In genomic region chr1:74014538-74015327, GRCm38 (mm10) we compare ENCODE assay signal across 10 mouse cellular contexts.
DNase-seq lines count a peak whose midpoint lies in the region; ATAC-seq and TF ChIP-seq lines count a peak whose summit lies in the region.
"Had no signal": no experiment of that assay in that cellular context is flagged by ENCODE, and none has a peak within 500 bp of the region (broad histone marks: within the 10 kb centered on the region; RNA-seq: fewer than 3 reads in every experiment).

No protein-coding gene starts in this region.

- H3K9ac ChIP-seq in liver, embryonic 16.5 days (ENCODE audit: low read depth, low read length): no peak overlapping the region
- no peak overlapping the region for H3K9ac ChIP-seq in forebrain, embryonic 11.5 days (ENCODE audit: low read length)

- 9% methylated on average over 12 of the region's 14 CpGs for WGBS in kidney, adult 2 months
- WGBS in liver, embryonic 16.5 days (ENCODE audit: insufficient replicate concordance): 63% methylated on average over 8 of the region's 14 CpGs
- 83% methylated on average over 8 of the region's 14 CpGs for WGBS in forebrain, embryonic 10.5 days
- 78% methylated on average over 9 of the region's 14 CpGs for WGBS in forebrain, embryonic 11.5 days

- peak overlapping the region; percentile 99 for H3K27ac ChIP-seq in kidney, adult 2 months (ENCODE audit: insufficient read depth, low read depth, low read length)
- H3K27ac ChIP-seq in liver, embryonic 16.5 days (ENCODE audit: low read length): peak overlapping the region; percentile 57
- no peak overlapping the region for H3K27ac ChIP-seq in forebrain, embryonic 10.5 days
- H3K27ac ChIP-seq in forebrain, embryonic 11.5 days (ENCODE audit: low read depth, low read length): no peak overlapping the region

- ATAC-seq in liver, embryonic 16.5 days (ENCODE audit: low read depth): peak; percentile 84
- no peak for ATAC-seq in forebrain, embryonic 11.5 days (replicated peaks; ENCODE audit: low FRiP score)

- peak; percentile 25 for DNase-seq in ovary, postnatal 36 days (ENCODE audit: low spot score)
- DNase-seq in ovary, postnatal 10 days (ENCODE audit: low spot score): no peak
- peak; percentile 96 for DNase-seq in kidney, adult 2 months
- DNase-seq in testis, postnatal 14 days (ENCODE audit: low spot score): peak; percentile 76
- no peak for DNase-seq in right cerebral cortex, postnatal 25 days
- DNase-seq in forebrain, embryonic 10.5 days (ENCODE audit: extremely low spot score, low spot score): no peak
- DNase-seq in forebrain, embryonic 11.5 days (ENCODE audit: low spot score): no peak

- no peak overlapping the region for H3K4me2 ChIP-seq in liver, embryonic 16.5 days (ENCODE audit: low read depth, low read length)
- no peak overlapping the region for H3K4me2 ChIP-seq in forebrain, embryonic 11.5 days (ENCODE audit: low read depth, low read length, severe bottlenecking)

- H3K4me3 ChIP-seq in kidney, adult 2 months (ENCODE audit: insufficient read depth, low read depth, low read length): no peak overlapping the region
- no peak overlapping the region for H3K4me3 ChIP-seq in liver, embryonic 16.5 days (ENCODE audit: low read depth, low read length)
- H3K4me3 ChIP-seq in forebrain, embryonic 10.5 days: no peak overlapping the region
- H3K4me3 ChIP-seq in forebrain, embryonic 11.5 days (ENCODE audit: low read depth, low read length): no peak overlapping the region
- H3K4me3 ChIP-seq: erythroblast, embryonic 14.5 days had no signal

- no peaks in the 10 kb centered on the region; the same call in 1 of the 2 replicates for H3K36me3 ChIP-seq in kidney, adult 2 months (ENCODE audit: control insufficient read depth, insufficient read depth, low read length)
- H3K36me3 ChIP-seq in liver, embryonic 16.5 days (ENCODE audit: control insufficient read depth, insufficient read depth): no peaks in the 10 kb centered on the region
- H3K36me3 ChIP-seq in forebrain, embryonic 10.5 days (replicated peaks): peaks cover 3% of the 10 kb centered on the region; the same call in 1 of the 2 replicates
- H3K36me3 ChIP-seq in forebrain, embryonic 11.5 days (ENCODE audit: control insufficient read depth, insufficient read depth, low read length): no peaks in the 10 kb centered on the region
- H3K36me3 ChIP-seq: G1E had no signal

- peaks cover 65% of the 10 kb centered on the region for H3K4me1 ChIP-seq in kidney, adult 2 months (ENCODE audit: control insufficient read depth, insufficient read depth, low read length)
- H3K4me1 ChIP-seq in liver, embryonic 16.5 days (ENCODE audit: control insufficient read depth, low read depth, low read length): peaks cover 7% of the 10 kb centered on the region
- peaks cover 6% of the 10 kb centered on the region; the same call in 1 of the 2 replicates for H3K4me1 ChIP-seq in forebrain, embryonic 10.5 days
- no peaks in the 10 kb centered on the region for H3K4me1 ChIP-seq in forebrain, embryonic 11.5 days (replicated peaks; ENCODE audit: control insufficient read depth, insufficient read depth, low read length)

- no peaks in the 10 kb centered on the region for H3K27me3 ChIP-seq in kidney, adult 2 months (replicated peaks; ENCODE audit: control insufficient read depth, insufficient read depth, low read length)
- no peaks in the 10 kb centered on the region for H3K27me3 ChIP-seq in liver, embryonic 16.5 days (ENCODE audit: control insufficient read depth, insufficient read depth, low read depth, low read length)
- no peaks in the 10 kb centered on the region for H3K27me3 ChIP-seq in forebrain, embryonic 10.5 days (ENCODE audit: poor library complexity, severe bottlenecking)
- no peaks in the 10 kb centered on the region for H3K27me3 ChIP-seq in forebrain, embryonic 11.5 days (ENCODE audit: control insufficient read depth, insufficient read depth, low read length)

- no peak for TF ChIP-seq CTCF in kidney, adult 2 months (conservative IDR thresholded peaks at IDR 0.05; ENCODE audit: insufficient read depth, insufficient read length, low read depth, low read length)

- no peak for TF ChIP-seq POLR2A in kidney, adult 2 months (IDR thresholded peaks at IDR 0.05; ENCODE audit: low read depth, low read length)

- H3K9me3 ChIP-seq in liver, embryonic 16.5 days (replicated peaks; ENCODE audit: control insufficient read depth, low read length): peaks cover 3% of the 10 kb centered on the region
- H3K9me3 ChIP-seq in forebrain, embryonic 10.5 days: peaks cover 8% of the 10 kb centered on the region; the same call in 1 of the 2 replicates
- no peaks in the 10 kb centered on the region for H3K9me3 ChIP-seq in forebrain, embryonic 11.5 days (ENCODE audit: control insufficient read depth, low read length)

Comparison
In these comparisons a context has a peak if more than half of its experiments do, and no peak if none do; other contexts are left out.
1. DNase-seq: peak in ovary, postnatal 36 days (single experiment), kidney, adult 2 months (single experiment) and testis, postnatal 14 days (single experiment); none in ovary, postnatal 10 days (single experiment), right cerebral cortex, postnatal 25 days (single experiment), forebrain, embryonic 10.5 days (single experiment) and forebrain, embryonic 11.5 days (single experiment).
2. H3K27ac ChIP-seq: peak in kidney, adult 2 months (single experiment) and liver, embryonic 16.5 days (single experiment); none in forebrain, embryonic 10.5 days (single experiment) and forebrain, embryonic 11.5 days (single experiment).